Mouse (Mus musculus): ENCODE results near the gene Ddr1. TPM values are rescaled to one million over a fixed set of nuclear protein-coding genes. Genes with fewer than 3 reads are reported as not detected.

Ddr1 gene
- polyA plus RNA-seq, 1 experiment from 2014 or later: 78.4 TPM

Other genes starting within 250 kb of the Ddr1 start
- gene H2-Q10, start 234.5 kb downstream of the Ddr1 start, polyA plus RNA-seq (2015; fragmentation: Nextera tagmentation; extraction: Ambion mirVana): 16.3 and 29.3 TPM in 2 replicates
- gene Pou5f1, start 198.6 kb downstream of the Ddr1 start, polyA plus RNA-seq (2015; fragmentation: Nextera tagmentation; extraction: Ambion mirVana): 0.13 TPM in 1 of 2 replicates, not detected in the other
- gene Tcf19, start 187.8 kb downstream of the Ddr1 start, polyA plus RNA-seq (2015; fragmentation: Nextera tagmentation; extraction: Ambion mirVana): 76.2 and 78.4 TPM in 2 replicates
- 19.7 and 20.1 TPM in 2 replicates for gene Cchcr1, start 187.5 kb downstream of the Ddr1 start, polyA plus RNA-seq (2015; fragmentation: Nextera tagmentation; extraction: Ambion mirVana)
- 0.74 and 1.0 TPM in 2 replicates for gene Psors1c2, start 171.4 kb downstream of the Ddr1 start, polyA plus RNA-seq (2015; fragmentation: Nextera tagmentation; extraction: Ambion mirVana)
- gene Cdsn, start 152.5 kb downstream of the Ddr1 start, polyA plus RNA-seq (2015; fragmentation: Nextera tagmentation; extraction: Ambion mirVana): 0.31 and 2.1 TPM in 2 replicates
- 10.2 and 36.1 TPM in 2 replicates for gene 2300002M23Rik, start 137.2 kb downstream of the Ddr1 start, polyA plus RNA-seq (2015; fragmentation: Nextera tagmentation; extraction: Ambion mirVana)
- gene Sfta2, start 103.1 kb downstream of the Ddr1 start, polyA plus RNA-seq (2015; fragmentation: Nextera tagmentation; extraction: Ambion mirVana): 10.6 TPM in 2 replicates
- 0.62 and 0.89 TPM in 2 replicates for gene Gm9573, start 78.0 kb downstream of the Ddr1 start, polyA plus RNA-seq (2015; fragmentation: Nextera tagmentation; extraction: Ambion mirVana)
- gene Mucl3, start 60.9 kb downstream of the Ddr1 start, polyA plus RNA-seq (2015; fragmentation: Nextera tagmentation; extraction: Ambion mirVana): 19.5 and 29.5 TPM in 2 replicates
- 18.6 and 21.5 TPM in 2 replicates for gene Vars2, start 37.0 kb downstream of the Ddr1 start, polyA plus RNA-seq (2015; fragmentation: Nextera tagmentation; extraction: Ambion mirVana)
- 36.3 and 39.9 TPM in 2 replicates for gene Gtf2h4, start 30.9 kb downstream of the Ddr1 start, polyA plus RNA-seq (2015; fragmentation: Nextera tagmentation; extraction: Ambion mirVana)
- gene Ier3, start 117.1 kb upstream of the Ddr1 start, polyA plus RNA-seq (2015; fragmentation: Nextera tagmentation; extraction: Ambion mirVana): 14.5 and 16.7 TPM in 2 replicates
- 45.3 and 46.0 TPM in 2 replicates for gene Flot1, start 118.6 kb upstream of the Ddr1 start, polyA plus RNA-seq (2015; fragmentation: Nextera tagmentation; extraction: Ambion mirVana)
- gene Tubb5, start 133.7 kb upstream of the Ddr1 start, polyA plus RNA-seq (2015; fragmentation: Nextera tagmentation; extraction: Ambion mirVana): 762 and 772 TPM in 2 replicates
- gene Mdc1, start 136.9 kb upstream of the Ddr1 start, polyA plus RNA-seq (2015; fragmentation: Nextera tagmentation; extraction: Ambion mirVana): 15.2 and 19.7 TPM in 2 replicates
- 54.0 and 54.7 TPM in 2 replicates for gene Nrm, start 156.7 kb upstream of the Ddr1 start, polyA plus RNA-seq (2015; fragmentation: Nextera tagmentation; extraction: Ambion mirVana)
- 17.0 and 18.6 TPM in 2 replicates for gene Ppp1r18, start 161.0 kb upstream of the Ddr1 start, polyA plus RNA-seq (2015; fragmentation: Nextera tagmentation; extraction: Ambion mirVana)
- 37.8 and 41.4 TPM in 2 replicates for gene Dhx16, start 175.2 kb upstream of the Ddr1 start, polyA plus RNA-seq (2015; fragmentation: Nextera tagmentation; extraction: Ambion mirVana)
- 21.7 and 23.9 TPM in 2 replicates for gene 2310061I04Rik, start 192.8 kb upstream of the Ddr1 start, polyA plus RNA-seq (2015; fragmentation: Nextera tagmentation; extraction: Ambion mirVana)
- gene Atat1, start 205.5 kb upstream of the Ddr1 start, polyA plus RNA-seq (2015; fragmentation: Nextera tagmentation; extraction: Ambion mirVana): 53.2 and 62.8 TPM in 2 replicates
- gene Mrps18b, start 211.8 kb upstream of the Ddr1 start, polyA plus RNA-seq (2015; fragmentation: Nextera tagmentation; extraction: Ambion mirVana): 89.5 and 101 TPM in 2 replicates
- gene Ppp1r10, start 211.8 kb upstream of the Ddr1 start, polyA plus RNA-seq (2015; fragmentation: Nextera tagmentation; extraction: Ambion mirVana): 32.3 and 36.4 TPM in 2 replicates